Mouse (Mus musculus) embryo, embryonic 11.5 days (tissue): ENCODE data around the gene Hsf2bp.

ENCODE experiments used
- DNase-seq: peaks from one replicate; pipeline ENCODE4 v3.0.0-alpha.2; 2012; ENCODE audit warnings: low read depth, low spot score

The Hsf2bp gene

DNA sequence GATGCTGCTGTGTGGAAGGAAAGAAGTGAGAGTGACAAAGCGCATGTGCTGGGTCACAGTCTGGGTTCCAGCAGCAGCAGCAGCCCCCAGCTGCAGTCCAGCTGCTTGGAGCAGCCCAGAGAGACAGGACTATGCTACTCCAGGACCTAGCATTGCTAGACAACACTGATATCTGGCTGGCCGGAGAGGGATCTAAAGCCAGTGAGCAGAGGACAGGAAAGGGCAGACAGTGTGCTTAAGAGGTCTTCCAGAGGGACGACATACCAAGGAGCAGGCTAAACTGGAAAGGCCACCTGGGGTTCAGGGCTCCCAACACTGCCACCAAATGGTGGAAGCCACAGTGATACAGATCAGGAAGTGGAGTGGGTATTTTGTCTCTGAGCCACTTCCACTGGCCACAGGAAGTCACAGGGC, 99.0 kb downstream of the Hsf2bp start:
- no peak for DNase-seq

DNA sequence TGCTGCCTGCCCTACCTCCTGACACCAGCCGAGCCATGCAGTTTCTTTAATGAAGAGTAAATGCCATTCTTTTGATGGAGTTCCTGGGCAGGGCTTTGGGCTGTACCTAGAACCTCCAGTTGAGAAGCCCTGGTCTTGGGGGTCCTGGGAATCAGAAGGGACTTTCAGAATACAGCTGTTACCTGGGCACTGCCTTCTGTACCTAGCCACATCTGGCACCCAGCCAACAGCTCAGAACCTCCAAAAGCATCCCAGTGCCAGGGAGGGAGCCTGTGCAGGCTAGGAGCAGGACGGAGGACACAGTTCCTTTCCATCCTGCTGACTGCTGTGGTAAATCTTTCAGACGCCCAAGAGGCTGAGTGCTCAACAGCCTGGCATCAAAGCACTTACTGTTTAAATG, 100.3 kb downstream of the Hsf2bp start:
- no peak for DNase-seq

DNA sequence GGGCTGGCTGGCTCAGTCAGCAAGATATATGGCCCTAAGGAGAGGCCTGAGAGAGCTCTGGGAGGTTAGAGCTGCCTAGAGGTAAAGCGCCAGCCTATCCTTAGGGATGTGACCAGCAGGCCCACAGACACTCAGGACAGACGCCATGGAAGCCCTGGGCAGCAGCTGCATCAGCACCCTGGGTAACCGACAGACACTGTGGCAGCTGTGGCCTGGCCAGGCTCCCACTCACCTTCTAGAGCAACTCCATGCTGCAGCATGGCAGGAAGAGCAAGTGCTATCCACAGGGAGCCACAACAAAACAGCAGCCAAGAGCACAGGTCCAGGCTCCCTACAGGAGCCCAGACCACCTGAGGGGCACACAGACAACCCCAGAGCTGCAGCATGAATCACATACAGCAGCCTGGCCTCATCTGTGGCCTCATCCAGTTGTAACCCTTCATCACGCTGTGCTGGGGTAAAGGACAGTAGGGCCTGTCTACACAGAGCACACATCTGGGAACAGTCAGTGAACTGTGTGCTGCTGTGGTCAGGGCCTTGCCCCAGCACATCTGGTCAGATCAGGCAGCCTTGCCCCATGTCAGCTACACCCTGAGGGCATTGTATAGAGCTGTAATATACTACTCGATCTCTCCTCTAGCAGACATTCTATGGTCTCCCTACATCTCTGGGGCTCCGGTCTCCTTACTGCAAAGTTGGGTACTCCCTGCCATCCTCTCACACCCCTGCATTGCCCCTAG, 100.9 kb downstream of the Hsf2bp start:
- no peak for DNase-seq

DNA sequence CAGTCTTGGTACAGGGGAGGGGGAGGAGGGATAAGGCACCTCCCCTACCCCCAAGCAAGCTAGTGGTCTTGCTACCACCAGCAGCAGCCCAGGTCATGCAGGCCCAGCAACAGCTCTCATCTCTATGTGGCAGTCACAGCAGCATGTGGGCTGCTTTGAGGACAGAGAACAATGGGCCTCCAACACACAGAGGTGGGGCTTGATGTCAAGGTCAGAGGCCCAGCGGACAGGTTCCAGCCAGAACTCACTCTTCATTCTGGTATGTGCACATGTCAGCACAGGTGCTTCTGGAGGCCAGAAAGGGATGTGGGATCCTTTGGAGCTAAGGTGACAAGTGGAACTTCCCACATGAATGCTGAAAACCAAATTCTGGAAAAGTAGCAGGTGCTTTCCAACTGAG, 102.2 kb downstream of the Hsf2bp start:
- DNase-seq, result no peak

DNA sequence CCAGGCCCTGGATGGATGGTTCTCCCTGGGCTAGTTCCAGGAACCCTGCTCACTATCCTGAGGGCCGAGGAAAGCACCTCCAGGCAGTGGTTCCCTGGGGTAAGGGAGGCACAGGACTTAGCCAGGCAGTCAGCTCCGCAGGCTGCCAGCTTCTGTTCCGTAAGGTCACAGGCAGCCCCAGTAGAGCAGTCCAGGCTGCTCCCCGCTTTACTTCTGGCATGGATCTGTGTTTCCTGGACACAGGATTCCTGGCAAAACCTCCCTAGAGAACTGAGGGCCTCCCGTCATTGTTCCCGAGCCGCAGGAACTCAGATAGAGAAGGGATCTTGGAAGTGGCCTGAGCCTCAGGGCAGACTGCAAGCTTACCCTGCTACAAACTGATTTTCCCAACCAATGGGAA, 104.7 kb downstream of the Hsf2bp start:
- DNase-seq, result no peak

DNA sequence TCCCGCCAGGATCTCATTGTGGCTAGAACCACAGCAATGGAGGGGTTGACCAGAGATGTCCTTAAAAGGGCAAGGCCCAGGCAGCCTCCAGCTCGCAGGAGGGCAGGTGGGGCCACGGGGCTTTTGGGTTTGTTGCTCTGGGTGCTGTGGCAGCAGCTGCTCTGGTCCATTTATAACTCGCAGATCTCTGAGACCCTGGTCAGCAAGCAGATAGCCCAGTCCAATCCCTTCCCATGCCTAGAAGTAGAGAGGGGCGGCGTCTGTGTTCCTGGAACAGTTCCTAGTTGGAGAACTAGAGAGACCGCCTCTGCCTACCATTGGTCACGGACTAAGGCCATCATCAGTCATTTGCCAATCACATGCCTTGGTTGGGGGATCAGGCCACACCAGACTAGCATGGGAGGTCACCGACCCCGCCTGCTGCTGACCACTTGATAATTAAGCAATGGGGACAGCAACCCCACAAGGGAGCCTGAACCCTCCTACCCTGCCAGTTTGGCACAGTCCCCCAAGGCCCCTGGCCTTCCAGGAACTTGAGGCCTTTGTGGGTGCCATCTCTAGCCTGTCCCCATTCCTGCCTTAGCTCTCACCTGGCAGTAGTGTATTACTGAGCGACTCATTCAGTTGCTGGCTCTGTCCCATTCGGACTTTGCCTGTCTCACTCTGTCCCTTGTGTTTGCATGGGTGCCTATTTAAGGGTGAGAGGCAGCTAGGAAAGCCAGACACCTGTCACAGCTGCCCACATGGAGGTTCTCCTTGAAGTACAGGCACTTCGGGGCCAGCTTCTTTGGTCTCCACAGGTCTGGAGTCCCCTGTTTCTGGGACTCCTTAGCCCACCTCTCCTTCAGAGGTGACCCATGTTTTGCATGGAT, 106.1 kb downstream of the Hsf2bp start:
- DNase-seq, result no peak

DNA sequence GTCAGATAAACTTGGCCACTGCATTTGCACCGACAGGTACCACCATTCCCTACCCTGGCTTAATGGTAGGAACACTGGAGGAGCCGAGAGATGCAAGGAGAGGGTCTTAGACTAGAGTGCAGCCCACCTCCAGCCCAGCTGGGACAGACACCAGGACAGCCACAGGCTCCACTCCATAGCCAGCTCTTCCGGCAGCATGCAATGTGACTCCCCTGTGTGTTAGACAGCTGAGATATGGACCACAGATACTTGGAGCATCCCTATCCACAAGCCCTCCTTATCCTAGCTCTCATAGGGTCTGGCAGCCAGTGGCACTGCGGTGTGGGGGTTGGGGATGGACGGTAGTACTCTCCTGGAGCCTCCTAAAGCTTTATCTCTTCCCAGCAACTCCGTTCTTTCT, 107.1 kb downstream of the Hsf2bp start:
- DNase-seq, result no peak

DNA sequence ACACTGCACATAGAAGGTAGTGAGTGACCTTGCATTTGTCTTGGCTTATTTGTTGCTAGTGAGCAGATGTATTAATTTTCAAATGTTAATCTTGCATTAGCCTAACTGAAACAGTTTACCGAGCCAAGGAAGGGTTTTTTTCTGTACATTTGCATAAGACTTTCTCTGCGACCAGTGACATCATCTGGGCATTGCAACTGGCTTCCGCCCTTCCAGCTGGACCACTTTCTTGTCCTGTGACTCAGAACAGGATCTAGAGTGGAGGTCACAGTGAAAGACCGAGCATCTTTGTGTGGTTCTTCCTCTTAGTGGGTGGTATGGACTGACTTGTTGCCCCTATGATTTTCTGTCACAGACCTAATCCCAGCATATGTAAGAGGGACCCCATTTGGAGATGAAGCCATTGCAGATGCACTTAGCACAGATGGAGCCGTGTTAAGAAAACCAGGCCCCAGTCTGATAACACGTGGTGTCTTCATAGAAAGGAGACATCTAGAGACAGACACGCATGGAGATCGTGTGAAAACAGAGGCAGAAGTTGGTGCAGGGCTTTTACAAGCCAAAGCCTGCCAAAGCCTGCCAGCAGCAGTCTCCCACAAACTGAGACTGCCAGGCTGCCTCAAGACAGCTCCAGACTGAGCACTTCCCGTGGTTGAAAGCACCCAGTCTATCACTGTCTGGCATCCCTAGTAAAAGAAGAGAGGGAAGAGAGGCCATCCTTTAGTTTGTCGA, 108.1 kb downstream of the Hsf2bp start:
- DNase-seq, result no peak

DNA sequence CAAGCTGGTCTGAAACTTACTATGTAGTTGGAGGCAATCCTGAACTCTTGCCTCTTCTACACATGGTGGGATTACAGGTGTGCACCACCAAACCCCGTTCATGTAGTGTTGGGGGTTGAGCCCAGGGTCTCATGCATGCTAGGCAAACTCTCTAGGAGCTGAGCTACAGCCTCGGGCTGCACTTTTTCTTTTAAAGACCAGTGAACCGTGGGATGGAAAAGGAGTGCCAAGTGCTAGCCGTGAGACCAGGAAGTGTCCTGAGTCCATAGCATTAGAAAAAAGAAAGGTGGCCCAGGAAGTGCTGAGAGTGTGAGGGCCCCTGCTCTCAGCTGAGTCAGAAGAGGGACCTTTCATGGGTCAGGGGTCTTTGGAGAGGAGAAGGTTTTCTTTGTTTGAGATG, 111.9 kb downstream of the Hsf2bp start:
- no peak for DNase-seq

DNA sequence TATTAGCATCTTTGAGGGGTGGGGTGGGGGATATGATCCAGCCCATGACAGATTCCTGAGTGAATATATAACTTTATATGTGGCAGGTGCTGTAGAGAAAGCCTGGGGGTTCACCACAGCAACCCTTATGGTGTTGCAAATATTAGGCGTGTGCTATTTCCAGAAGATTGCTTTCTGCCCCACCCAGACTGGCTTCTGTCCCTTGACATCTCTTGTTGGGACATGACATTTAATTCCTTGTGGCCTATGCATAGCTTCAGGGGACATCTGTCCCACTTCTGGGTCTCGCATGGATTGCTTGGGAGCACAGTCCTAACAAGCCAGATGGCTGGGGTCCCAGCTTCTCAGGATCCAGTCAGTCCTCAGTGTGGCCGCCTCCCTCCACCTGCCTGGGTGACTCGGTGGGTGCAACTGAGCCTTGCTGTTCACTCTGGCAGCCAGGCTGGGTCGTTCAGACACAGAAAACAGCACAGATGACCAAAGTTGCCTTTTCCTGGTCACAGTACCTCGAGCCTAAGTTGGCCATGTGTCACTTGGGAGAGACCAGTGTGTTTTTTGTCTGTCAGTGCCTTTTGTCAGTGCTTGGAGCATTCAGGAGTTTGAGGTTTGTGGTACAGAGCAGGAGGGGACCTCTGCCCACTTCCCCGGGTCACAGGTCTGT, 112.7 kb downstream of the Hsf2bp start:
- no peak for DNase-seq

DNA sequence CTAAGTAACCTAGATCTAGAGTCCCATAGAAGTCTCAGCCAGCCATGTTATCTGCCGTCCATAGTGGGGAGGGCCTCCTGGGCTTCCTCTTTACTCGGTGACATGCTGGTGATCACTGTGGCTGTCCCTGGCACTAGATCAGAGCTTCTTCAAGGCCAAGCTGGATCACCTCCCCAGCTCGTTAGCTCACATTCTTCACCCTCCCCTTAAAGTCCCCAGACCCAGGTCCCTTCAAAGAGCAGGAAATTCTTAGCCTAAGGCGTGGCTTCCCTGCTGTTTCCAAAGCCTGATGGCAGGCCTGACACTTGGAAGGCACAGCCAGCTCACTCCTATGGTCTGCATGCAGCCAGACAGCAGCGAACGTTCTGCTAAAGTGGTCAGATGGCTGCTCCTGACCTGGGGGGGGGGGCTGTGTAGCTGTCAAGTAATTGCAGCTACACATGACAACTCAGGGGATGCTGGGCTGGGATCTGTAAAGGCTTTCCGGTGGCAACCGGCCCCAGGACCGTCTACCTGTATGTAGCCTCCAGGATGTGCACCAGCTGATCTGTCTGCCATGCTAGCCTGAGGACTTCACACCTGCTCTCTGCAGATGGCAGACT, 115.5 kb downstream of the Hsf2bp start:
- no peak for DNase-seq

DNA sequence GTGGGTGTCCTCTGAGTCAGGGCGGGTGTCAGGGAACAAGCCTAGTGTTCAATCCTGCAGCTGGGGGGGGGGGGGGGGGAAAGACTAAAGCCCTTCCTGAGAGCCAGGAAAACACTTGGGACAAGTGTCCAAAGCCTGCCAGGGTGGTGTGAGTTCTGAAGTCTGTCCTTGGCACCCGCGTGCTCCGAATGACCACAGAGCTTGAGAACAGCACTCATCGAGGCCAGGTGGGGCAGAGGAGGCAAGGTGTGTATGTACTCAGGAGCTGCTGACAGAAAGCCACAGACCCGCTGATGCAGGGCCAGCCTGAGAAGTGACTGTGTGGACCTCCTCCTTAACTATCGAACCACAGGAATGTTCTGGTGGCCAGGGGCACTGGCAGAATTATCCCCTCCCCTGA, 116.5 kb downstream of the Hsf2bp start:
- no peak for DNase-seq

DNA sequence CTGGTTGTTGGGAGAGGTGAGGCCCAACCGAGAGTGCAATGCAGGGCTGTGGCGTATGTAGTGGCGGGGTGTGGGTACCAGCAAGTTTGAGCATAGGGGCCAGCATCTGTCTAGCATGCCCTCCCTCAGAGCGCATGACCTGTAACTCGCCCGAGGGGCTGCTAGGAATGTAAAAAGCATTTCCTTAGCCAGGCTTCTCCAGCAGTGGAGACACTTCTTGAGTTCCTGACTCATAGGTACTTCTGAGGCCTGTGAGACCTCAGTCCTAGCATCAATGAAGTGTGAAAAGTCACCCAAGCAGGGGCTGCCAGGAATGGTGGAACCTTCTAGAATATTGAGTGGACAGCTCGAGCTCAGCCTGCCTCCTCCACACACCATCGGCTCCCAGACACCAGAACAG, 117.8 kb downstream of the Hsf2bp start:
- DNase-seq, result no peak

DNA sequence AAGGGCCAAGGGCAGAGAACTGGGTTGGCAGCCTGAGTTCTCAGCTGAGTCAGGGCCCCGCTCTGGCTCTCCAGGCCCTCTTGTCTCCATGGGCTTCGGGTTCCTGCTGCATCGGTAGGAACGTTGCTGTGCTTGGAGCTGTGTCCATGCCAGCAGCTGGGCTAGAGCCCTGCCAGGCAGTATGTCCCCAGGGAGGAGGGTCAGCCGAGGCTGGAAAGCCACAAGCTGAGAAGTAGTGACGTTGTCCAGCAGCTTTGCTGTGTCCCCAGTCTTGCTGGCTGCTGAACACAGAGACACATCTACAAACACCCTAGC, 119.7 kb downstream of the Hsf2bp start:
- no peak for DNase-seq

DNA sequence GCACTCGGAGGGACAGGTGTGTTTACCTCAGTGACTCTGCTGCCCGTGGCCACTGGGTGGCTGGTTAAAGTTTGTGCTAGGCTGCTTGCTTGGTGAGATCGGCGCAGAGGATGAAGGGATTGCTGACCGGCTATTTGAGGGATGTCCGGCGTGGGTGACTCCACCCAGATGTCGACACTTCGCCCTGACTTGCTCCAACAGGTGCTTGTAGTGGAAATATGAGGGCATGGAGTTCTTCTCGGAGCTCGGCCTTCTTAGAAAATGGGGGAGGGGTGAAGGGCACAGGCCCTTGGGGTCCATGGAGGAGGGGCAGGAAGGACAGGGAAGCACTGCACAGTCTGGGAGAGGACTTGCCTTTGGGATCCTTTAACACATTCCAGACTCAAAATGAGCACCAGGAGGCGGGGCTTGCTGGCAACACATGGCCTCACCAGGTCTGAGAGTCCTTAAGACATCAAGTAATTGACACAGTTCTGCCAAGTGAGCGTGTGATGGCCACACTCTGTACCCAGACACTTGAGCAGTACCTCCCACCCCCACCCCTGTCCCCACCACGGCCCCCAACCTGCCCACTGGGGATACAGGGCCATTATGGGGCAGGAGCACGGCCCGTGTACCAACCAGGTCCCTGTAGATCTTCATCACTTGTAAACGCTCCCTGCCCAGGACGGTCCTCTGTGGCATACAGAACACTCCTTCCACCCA, 120.2 kb downstream of the Hsf2bp start:
- DNase-seq, result no peak

DNA sequence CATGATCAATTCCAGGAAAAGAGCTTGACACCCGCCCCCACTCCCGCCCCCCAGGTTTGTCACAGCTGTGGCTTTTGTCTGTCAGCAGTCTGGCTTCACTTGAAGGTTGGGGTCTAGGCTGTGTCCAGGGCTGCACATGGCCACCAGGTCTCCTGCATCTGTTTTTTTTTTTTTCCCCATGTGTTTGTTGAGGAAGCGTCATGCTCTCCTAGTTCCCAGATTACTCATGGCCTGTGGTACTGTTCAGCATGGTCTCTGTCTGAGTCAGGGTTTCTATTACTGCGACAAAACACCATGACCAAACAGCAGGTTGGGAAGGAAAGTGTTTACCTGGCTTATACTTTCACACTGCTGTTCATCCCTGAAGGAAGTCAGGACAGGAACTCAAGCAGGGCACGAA, 121.8 kb downstream of the Hsf2bp start:
- DNase-seq, result no peak

DNA sequence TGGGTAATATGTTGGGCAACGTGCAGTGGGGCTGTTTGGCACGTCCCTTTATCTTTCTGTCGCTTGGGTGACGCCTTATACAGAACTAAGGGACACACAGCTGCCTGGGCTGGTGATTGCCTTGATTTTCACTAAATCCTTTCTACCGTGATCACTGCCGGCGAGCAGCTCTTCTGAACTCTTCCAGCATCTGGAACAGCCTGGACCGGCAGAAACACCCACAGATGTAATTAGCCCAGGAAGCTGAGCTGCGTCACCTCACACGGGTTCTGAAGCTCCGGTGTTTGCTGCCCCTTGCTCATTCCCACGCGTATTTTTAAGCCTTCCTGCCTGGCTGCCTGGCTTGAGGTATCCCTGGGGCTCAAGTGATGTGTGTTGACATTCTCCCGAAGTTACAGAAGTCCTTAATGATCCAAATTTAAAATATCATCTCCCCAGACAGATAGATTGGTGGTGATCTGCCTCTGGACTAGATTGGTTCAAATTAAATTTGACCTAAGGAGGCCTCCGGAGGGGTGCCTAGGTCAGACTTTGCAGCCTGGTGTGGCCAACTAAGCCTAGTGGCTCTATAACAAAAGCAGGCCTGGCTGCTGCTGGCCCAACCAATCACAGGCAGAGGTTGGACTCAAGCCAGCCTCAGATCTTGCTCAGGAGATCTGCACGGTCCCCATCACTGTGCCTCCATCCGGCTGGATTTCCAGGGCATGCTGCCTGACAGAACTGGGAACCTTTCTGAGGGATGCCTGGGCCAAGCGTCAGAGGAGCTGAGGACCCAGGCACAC, 123.1 kb downstream of the Hsf2bp start:
- DNase-seq, result no peak

DNA sequence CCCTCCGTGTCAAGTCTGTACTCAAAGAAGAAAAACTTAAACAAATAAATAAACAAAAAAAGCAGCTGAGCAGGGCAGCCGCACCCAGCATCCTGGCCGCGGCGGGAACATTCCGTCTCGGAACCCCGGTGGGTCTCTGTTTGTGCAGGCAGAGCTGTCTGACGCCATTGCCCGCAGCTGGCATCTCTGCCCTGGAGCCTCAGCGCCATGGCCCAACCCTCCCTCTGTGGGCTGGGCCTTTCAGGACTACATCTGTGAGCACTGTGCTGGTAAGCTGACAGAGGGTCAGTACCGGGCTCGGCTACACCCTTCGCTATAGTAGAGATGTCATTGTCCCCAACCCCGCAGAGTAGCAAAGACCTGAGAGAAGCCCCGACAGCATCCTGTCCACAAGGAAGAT, 123.8 kb downstream of the Hsf2bp start:
- no peak for DNase-seq

DNA sequence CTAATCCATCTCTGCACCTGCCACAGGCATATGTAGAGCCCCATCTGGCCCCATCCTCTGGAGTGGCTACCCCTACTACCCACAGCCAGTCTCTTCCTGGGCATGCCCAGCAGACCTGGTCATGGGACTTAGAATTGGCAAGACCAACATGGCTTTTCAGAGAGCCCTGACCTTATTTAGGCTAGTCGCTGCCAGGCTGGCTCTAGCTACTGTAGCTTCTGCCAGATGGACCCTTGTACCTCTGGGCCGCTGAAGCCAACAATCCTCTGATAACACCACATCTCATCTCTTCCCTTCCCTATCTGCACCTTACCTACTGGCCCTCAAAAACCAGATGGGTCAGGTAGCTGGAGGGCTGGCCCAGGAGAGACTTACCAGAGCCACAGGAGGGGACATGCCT, 127.2 kb downstream of the Hsf2bp start:
- DNase-seq, result no peak

DNA sequence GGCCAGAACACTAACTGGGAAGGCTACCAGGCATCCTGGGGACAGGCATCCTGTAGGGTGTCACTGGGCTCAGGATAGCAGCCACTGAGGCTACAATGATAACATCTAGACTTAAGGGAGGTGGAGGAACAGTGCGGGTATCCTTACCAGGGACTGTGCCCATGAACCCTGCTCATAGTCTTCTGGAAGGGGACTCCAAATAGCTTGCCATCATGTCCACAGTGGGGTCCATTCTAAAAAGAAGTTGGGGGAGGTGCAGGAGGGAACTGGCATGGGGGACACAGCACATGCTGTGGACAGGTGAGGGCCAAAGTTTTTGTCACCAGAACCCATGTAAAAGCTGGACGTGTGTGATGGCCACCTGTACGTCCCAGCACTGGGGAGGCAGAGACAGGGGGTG, 129.7 kb downstream of the Hsf2bp start:
- no peak for DNase-seq
